Mouse (Mus musculus): Measurements from ENCODE around the gene Prpf38b. TPM values are rescaled to one million over a fixed set of nuclear protein-coding genes. Genes with fewer than 3 reads are reported as not detected.

Gene Prpf38b
- total RNA-seq, 1 experiment: 70.6 TPM

- Histone ChIP-seq H3K9me3 (ENCODE audit: control insufficient read depth, insufficient read depth, low read depth, low read length) (no peaks in the 10 kb centered on the region), H3K9ac (ENCODE audit: insufficient read depth, low read depth, low read length, poor library complexity, severe bottlenecking) (no peak overlapping the region), H3K36me3 (ENCODE audit: control insufficient read depth, insufficient read depth, low read length, poor library complexity, severe bottlenecking) (no peaks in the 10 kb centered on the region), H3K4me3 (ENCODE audit: insufficient read depth in 1 of 2, low read depth in 1 of 2, low read length in 2 of 2, poor library complexity in 1 of 2, severe bottlenecking in 1 of 2) (no peak overlapping the region), H3K4me1 (ENCODE audit: control insufficient read depth in 2 of 2, insufficient read depth in 2 of 2, low read length in 2 of 2, poor library complexity in 1 of 2) (peaks cover 2 to 14% of the 10 kb centered on the region in 2 experiments; a peak in 2 of 4 replicates), H3K27ac (ENCODE audit: insufficient read depth, low read depth, low read length, poor library complexity, severe bottlenecking) (no peak overlapping the region)
- in situ Hi-C loops (cut with MboI; ENCODE audit: low sequenced_read_pairs in 2 of 2, unreplicated experiment in 2 of 2): no loop called here
- TF ChIP-seq MAFK (IDR thresholded peaks at IDR 0.05; ENCODE audit: insufficient read depth, low read depth, low read length) (no peak), CHD2 (IDR thresholded peaks at IDR 0.05; ENCODE audit: low read depth, low read length) (no peak), HCFC1 (IDR thresholded peaks at IDR 0.05; ENCODE audit: borderline replicate concordance, insufficient read depth, low read length) (no peak), ZNF384 (IDR thresholded peaks at IDR 0.05; ENCODE audit: low read depth, low read length) (no peak), ZC3H11A (IDR thresholded peaks at IDR 0.05; ENCODE audit: borderline replicate concordance, low read depth, low read length) (no peak)
- no peak for DNase-seq (ENCODE audit: low read depth, low spot score)
Observed at GRCm38 (mm10) chr3:108853266-108853665, 58.3 kb downstream of the Prpf38b start.

Other genes starting within 250 kb of the Prpf38b start
- gene Gpsm2, start 189.4 kb downstream of the Prpf38b start, total RNA-seq (2012; rRNA removed): 10.5 and 16.2 TPM in 2 replicates
- gene Aknad1, start 172.1 kb downstream of the Prpf38b start, total RNA-seq (2012; rRNA removed): not detected in 2 replicates
- gene Stxbp3, start 71.2 kb downstream of the Prpf38b start, total RNA-seq (2012; rRNA removed): 11.2 and 18.1 TPM in 2 replicates
- gene Fndc7, start 21.7 kb downstream of the Prpf38b start, total RNA-seq (2012; rRNA removed): 0.09 TPM in 1 of 2 replicates, not detected in the other
- 0.53 and 1.7 TPM in 2 replicates for gene Henmt1, start 28.1 kb upstream of the Prpf38b start, total RNA-seq (2012; rRNA removed)
- 0.76 TPM in 1 of 2 replicates, not detected in the other for gene Gm9857, start 28.7 kb upstream of the Prpf38b start, total RNA-seq (2012; rRNA removed)
- 3.3 and 7.5 TPM in 2 replicates for gene Fam102b, start 115.9 kb upstream of the Prpf38b start, total RNA-seq (2012; rRNA removed)
- not detected in 2 replicates for gene Slc25a54, start 168.7 kb upstream of the Prpf38b start, total RNA-seq (2012; rRNA removed)
- 6.9 and 19.0 TPM in 2 replicates for gene Slc25a24, start 211.4 kb upstream of the Prpf38b start, total RNA-seq (2012; rRNA removed)

Data from ES-E14 (cell line).